Mouse (Mus musculus) lung, embryonic 15.5 days (tissue): ENCODE measurements around the gene Trim2. TPM values are rescaled to one million over a fixed set of nuclear protein-coding genes. Genes with fewer than 3 reads are reported as not detected.

Source experiments
- ATAC-seq: fragments of 200-750 bp; cut with Nextera tagmentation; 2 replicates; pipeline ENCODE4 v1.8.0; 2017; ENCODE audit warnings: moderate number of reproducible peaks, borderline replicate concordance; ENCODE audit not compliant: low FRiP score, low TSS enrichment; ENCODE audit errors: extremely low read depth
- H3K27ac ChIP-seq: fragments of 300-500 bp; sonication (generic); 2 replicates; pipeline ENCODE4 v1.5.1; 2015; ENCODE audit warnings: moderate library complexity, mild to moderate bottlenecking, inconsistent platforms
- H3K27me3 ChIP-seq: fragments of 300-500 bp; sonication (generic); 2 replicates; pipeline ENCODE4 v1.6.1; 2015; ENCODE audit warnings: inconsistent platforms
- H3K36me3 ChIP-seq: fragments of 300-500 bp; sonication (generic); 2 replicates; pipeline ENCODE4 v1.6.1; 2015; ENCODE audit warnings: inconsistent platforms
- H3K4me1 ChIP-seq: fragments of 300-500 bp; sonication (generic); 2 replicates; pipeline ENCODE4 v1.6.1; 2015; ENCODE audit warnings: inconsistent platforms
- H3K4me2 ChIP-seq: fragments of 300-500 bp; sonication (generic); 2 replicates; pipeline ENCODE4 v1.6.1; 2015; ENCODE audit warnings: inconsistent platforms, mild to moderate bottlenecking, moderate library complexity
- H3K4me3 ChIP-seq: fragments of 300-500 bp; sonication (generic); 2 replicates; pipeline ENCODE4 v1.5.1; 2015; ENCODE audit warnings: mild to moderate bottlenecking, inconsistent platforms
- H3K9ac ChIP-seq: fragments of 300-500 bp; sonication (generic); 2 replicates; pipeline ENCODE4 v1.6.1; 2015; ENCODE audit warnings: inconsistent platforms
- H3K9me3 ChIP-seq: fragments of 300-500 bp; sonication (generic); 2 replicates; pipeline ENCODE4 v1.6.1; 2016; ENCODE audit warnings: inconsistent platforms
- WGBS: fragments of 180-500 bp; shearing (Covaris S2); methylation state at CpG from one replicate; pipeline ENCODE4 v1.1.7; 2015; 5-methylcytosine and 5-hydroxymethylcytosine counted together
- polyA plus RNA-seq: library from polyadenylated mRNA; unstranded; fragments of >200 nt; fragmentation: Nextera tagmentation; extraction: Ambion mirVana; gene quantifications from 2 replicates; pipeline ENCODE4 v1.2.1, GENCODE M21; 2015

The Trim2 gene
- polyA plus RNA-seq = 25.0 and 31.4 TPM in 2 replicates

DNA sequence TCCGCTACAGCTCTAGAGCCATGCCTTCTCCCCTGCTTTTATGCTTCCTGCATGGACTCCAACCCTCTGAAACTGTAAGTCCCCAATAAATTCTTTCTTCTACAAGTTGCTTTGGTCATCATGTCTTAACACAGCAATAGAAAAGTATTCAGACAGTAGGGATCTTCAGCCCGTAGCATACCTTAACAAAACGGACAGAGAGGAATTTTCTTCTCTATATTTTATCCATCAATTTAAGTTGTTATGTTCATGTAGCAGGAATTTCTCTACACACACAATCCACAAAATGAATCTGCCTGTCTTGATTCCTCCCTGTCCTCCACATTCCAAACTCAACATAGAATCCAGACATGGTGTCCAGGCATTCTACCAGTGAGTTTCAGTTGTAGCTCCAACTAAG, at the start of gene Trim2:
Gene Trim2 (minus strand): TSS at position 101 of the 400 bp plus-strand sequence.
- Histone ChIP-seq H3K9ac (no peak within 1 kb of the TSS), H3K27me3 (peaks cover 41% of the 10 kb centered on the region), H3K9me3 (no peaks in the 10 kb centered on the region), H3K4me3 (no peak within 1 kb of the TSS), H3K4me1 (peaks cover 21% of the 10 kb centered on the region), H3K4me2 (no peak within 1 kb of the TSS), H3K27ac (no peak within 1 kb of the TSS), H3K36me3 (no peaks in the 10 kb centered on the region)
- ATAC-seq = no peak
- 93% methylated on average over 3 of the region's 3 CpGs for WGBS

- H3K4me3 ChIP-seq = no peak overlapping the region
- no peaks in the 10 kb centered on the region for H3K9me3 ChIP-seq
- WGBS = 37% methylated on average over 12 of the region's 12 CpGs
- no peaks in the 10 kb centered on the region for H3K27me3 ChIP-seq
- H3K4me1 ChIP-seq = peaks cover 4% of the 10 kb centered on the region; the same call in 1 of the 2 replicates
- H3K36me3 ChIP-seq = no peaks in the 10 kb centered on the region
- ATAC-seq = peak; percentile 94
- H3K4me2 ChIP-seq = no peak overlapping the region
- no peak overlapping the region for H3K9ac ChIP-seq
- H3K27ac ChIP-seq = no peak overlapping the region
Measured at GRCm38 (mm10) chr3:84355930-84356689, 49.4 kb upstream of the Trim2 start.

- ATAC-seq = no peak
- Histone ChIP-seq H3K27me3 (no peaks in the 10 kb centered on the region), H3K27ac (no peak overlapping the region), H3K4me3 (no peak overlapping the region), H3K4me2 (no peak overlapping the region), H3K36me3 (no peaks in the 10 kb centered on the region), H3K9me3 (no peaks in the 10 kb centered on the region), H3K4me1 (peaks cover 4% of the 10 kb centered on the region; the same call in 1 of the 2 replicates), H3K9ac (no peak overlapping the region)
- WGBS = 51% methylated on average over 5 of the region's 5 CpGs
Measured at GRCm38 (mm10) chr3:84352353-84353034, 45.8 kb upstream of the Trim2 start.

GRCm38 (mm10) chr3:84350311-84350710, 43.6 kb upstream of the Trim2 start:
- WGBS = 79% methylated on average over 6 of the region's 6 CpGs
- Histone ChIP-seq H3K4me2 (no peak overlapping the region), H3K9me3 (no peaks in the 10 kb centered on the region), H3K4me1 (peaks cover under 1% of the 10 kb centered on the region; the same call in 1 of the 2 replicates), H3K27ac (no peak overlapping the region), H3K9ac (no peak overlapping the region), H3K27me3 (no peaks in the 10 kb centered on the region), H3K4me3 (no peak overlapping the region), H3K36me3 (no peaks in the 10 kb centered on the region)
- ATAC-seq = no peak

GRCm38 (mm10) chr3:84349771-84350170, 43.1 kb upstream of the Trim2 start:
- H3K36me3 ChIP-seq = no peaks in the 10 kb centered on the region
- H3K4me2 ChIP-seq = no peak overlapping the region
- no peak overlapping the region for H3K27ac ChIP-seq
- no peak overlapping the region for H3K4me3 ChIP-seq
- no peaks in the 10 kb centered on the region for H3K27me3 ChIP-seq
- H3K9me3 ChIP-seq = no peaks in the 10 kb centered on the region
- no peak for ATAC-seq
- WGBS = 86% methylated on average over 10 of the region's 10 CpGs
- H3K9ac ChIP-seq = no peak overlapping the region
- H3K4me1 ChIP-seq = peaks cover 4% of the 10 kb centered on the region; the same call in 1 of the 2 replicates

DNA sequence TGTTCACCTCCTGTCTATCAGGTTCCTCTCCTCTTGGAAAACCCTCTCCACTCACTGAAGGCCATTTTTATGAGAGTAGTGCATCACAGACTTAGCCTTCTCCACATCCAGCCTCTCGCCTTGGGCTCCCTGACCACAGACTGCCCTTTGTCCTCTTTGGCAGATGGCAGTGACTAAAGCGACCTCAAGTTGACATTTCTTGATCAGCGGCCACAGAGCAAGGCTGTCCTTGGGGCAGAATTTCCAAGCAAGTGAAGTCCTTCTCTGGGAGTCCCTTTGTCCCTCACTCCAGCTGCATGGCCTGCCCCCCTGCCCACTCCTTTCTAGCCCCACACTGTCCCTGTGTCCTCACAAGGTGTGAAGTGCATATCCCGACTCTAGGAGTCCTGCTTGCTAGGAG, 40.7 kb upstream of the Trim2 start:
- Histone ChIP-seq H3K4me2 (no peak overlapping the region), H3K36me3 (no peaks in the 10 kb centered on the region), H3K4me3 (no peak overlapping the region), H3K9me3 (no peaks in the 10 kb centered on the region), H3K4me1 (peaks cover 9% of the 10 kb centered on the region; the same call in 1 of the 2 replicates), H3K9ac (no peak overlapping the region), H3K27ac (no peak overlapping the region), H3K27me3 (no peaks in the 10 kb centered on the region)
- no peak for ATAC-seq
- 64% methylated on average over 4 of the region's 4 CpGs for WGBS

GRCm38 (mm10) chr3:84346456-84347150, 39.9 kb upstream of the Trim2 start:
- Histone ChIP-seq H3K4me1 (peaks cover 9% of the 10 kb centered on the region; the same call in 1 of the 2 replicates), H3K4me3 (no peak overlapping the region), H3K36me3 (no peaks in the 10 kb centered on the region), H3K9me3 (no peaks in the 10 kb centered on the region), H3K4me2 (no peak overlapping the region), H3K27me3 (no peaks in the 10 kb centered on the region), H3K27ac (no peak overlapping the region), H3K9ac (no peak overlapping the region)
- 40% methylated on average over 10 of the region's 10 CpGs for WGBS
- no peak for ATAC-seq

GRCm38 (mm10) chr3:84345646-84345980, 38.9 kb upstream of the Trim2 start:
- WGBS = 42% methylated on average over 6 of the region's 6 CpGs
- peaks cover 9% of the 10 kb centered on the region; the same call in 1 of the 2 replicates for H3K4me1 ChIP-seq
- H3K27ac ChIP-seq = no peak overlapping the region
- peak overlapping the region; percentile 82 for H3K4me2 ChIP-seq
- no peaks in the 10 kb centered on the region for H3K27me3 ChIP-seq
- ATAC-seq = no peak
- no peak overlapping the region for H3K9ac ChIP-seq
- H3K9me3 ChIP-seq = no peaks in the 10 kb centered on the region
- no peaks in the 10 kb centered on the region for H3K36me3 ChIP-seq
- peak overlapping the region; percentile 39 for H3K4me3 ChIP-seq

DNA sequence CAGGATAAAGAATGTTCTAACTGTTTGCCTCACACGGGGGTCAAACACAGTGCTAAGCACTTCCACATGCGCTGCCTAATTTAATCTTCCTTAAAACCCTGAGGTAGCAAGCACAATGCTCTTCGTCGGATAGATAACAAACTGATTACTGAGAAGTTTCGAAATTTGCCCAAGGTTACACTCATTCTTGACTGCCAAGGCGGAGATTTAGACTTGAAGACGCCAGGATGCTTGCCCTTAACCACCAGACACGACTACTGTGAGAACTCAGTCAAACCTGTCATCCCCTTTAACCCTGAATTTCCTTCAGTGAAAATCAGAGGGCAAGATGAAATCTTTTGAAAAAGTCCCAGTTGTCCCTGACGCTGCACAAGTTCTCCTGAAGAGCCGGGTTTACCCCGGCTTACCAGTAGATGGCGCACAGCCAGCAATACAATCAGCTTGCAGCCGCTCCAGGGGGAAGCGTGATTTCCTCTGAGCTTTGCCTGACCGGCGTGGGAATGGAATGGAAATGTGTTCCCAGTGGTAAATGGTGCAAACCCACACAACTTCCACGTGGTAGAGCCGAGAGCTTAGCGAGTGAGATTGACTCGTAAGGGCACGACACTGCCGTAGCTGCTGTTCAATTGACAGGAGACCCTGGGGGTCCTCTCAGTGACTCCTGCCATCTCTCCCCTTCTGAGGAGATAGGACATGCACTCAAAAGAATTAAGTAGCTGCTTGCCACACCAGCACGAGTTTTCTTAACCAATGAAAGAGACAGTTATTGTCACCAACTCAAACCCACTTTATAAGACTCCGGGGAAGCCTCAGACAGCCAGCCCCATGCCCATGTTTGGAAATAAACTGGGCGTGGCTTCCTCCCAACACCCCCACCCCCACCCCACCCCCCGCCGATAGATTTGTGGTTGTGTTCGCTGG, 38.3 kb upstream of the Trim2 start:
- peak overlapping the region; percentile 39 for H3K4me3 ChIP-seq
- no peaks in the 10 kb centered on the region for H3K36me3 ChIP-seq
- H3K4me2 ChIP-seq = peak overlapping the region; percentile 82
- peak overlapping the region; percentile 33 for H3K9ac ChIP-seq
- H3K9me3 ChIP-seq = no peaks in the 10 kb centered on the region
- WGBS = 7% methylated on average over 28 of the region's 28 CpGs
- peaks cover 9% of the 10 kb centered on the region; the same call in 1 of the 2 replicates for H3K4me1 ChIP-seq
- peak; percentile 77 for ATAC-seq
- H3K27ac ChIP-seq = peak overlapping the region; percentile 80
- no peaks in the 10 kb centered on the region for H3K27me3 ChIP-seq

DNA sequence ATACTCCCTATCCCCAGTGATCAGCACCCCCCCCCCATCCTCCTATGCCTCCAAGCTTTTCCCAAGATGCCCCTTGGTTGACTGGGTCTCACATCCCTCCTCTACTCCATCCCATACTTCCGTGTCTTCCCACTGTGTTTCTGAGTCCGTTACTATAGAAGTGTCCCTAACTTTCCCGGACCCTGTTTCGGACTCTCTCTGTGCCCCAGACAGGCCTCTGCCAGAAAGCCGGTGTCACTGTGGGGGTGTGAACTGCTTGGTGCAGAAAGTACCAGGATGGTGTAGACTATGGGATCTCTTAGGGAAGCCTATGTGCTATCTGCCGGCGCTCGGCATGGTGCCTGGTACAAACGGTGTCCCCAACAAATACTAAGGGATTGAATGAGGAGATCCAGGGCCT, 36.4 kb upstream of the Trim2 start:
- Histone ChIP-seq H3K4me2 (no peak overlapping the region), H3K27me3 (no peaks in the 10 kb centered on the region), H3K4me1 (peaks cover 9% of the 10 kb centered on the region; the same call in 1 of the 2 replicates), H3K4me3 (no peak overlapping the region), H3K9ac (no peak overlapping the region), H3K9me3 (no peaks in the 10 kb centered on the region), H3K27ac (no peak overlapping the region), H3K36me3 (no peaks in the 10 kb centered on the region)
- 89% methylated on average over 9 of the region's 9 CpGs for WGBS
- ATAC-seq = no peak

DNA sequence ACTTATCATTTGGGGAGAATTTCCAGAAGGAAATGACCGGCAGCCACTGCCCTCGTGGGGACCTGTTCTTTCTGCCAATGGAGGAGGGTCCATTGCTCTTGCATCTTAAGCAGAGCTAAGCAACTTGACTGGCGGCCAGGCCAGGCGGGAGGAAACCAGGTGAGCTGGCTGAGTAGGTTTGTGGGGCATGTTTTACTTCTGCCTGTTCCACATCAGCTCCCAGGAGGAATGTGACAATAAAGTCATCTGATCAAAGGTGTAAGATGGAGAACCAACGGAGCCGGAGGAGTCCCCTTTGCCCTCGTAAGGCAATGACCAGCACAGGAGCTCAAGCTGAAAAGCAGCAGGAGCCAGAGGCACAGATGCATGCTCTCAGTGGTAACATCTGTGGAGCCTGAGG, 35.1 kb upstream of the Trim2 start:
- WGBS = 59% methylated on average over 7 of the region's 7 CpGs
- Histone ChIP-seq H3K9ac (no peak overlapping the region), H3K36me3 (no peaks in the 10 kb centered on the region), H3K27me3 (no peaks in the 10 kb centered on the region), H3K4me1 (peaks cover 9% of the 10 kb centered on the region; the same call in 1 of the 2 replicates), H3K4me2 (no peak overlapping the region), H3K9me3 (no peaks in the 10 kb centered on the region), H3K4me3 (no peak overlapping the region), H3K27ac (no peak overlapping the region)
- no peak for ATAC-seq
